Mouse (Mus musculus): ENCODE results near the gene C77080. TPM values are rescaled to one million over a fixed set of nuclear protein-coding genes. Genes with fewer than 3 reads are reported as not detected.

The C77080 gene
- polyA plus RNA-seq, 1 experiment from 2014 or later, result 8.2 TPM

DNA sequence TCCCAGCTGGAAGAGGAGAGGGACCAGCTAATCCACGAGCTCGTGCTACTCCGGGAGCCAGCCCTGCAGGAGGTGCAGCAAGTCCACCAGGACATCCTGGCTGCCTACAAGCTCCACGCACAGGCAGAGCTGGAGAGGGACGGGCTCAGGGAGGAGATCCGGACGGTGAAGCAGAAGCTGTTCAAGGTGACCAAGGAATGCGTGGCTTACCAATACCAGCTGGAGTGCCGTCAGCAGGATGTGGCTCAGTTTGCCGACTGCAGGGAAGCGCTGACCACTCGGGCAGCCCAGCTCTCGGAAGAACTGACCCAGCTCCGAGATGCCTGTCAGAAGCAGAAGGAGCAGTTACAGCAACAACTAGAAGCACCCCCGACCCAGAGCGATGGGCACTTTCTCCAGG is 32.5 kb upstream of the C77080 start:
- 31% methylated on average over 16 of the region's 16 CpGs for whole genome bisulfite sequencing
- H3K36me3 ChIP-seq (ENCODE audit: control insufficient read depth, insufficient read depth, low read length), result no peaks in the 10 kb centered on the region
- H3K27ac ChIP-seq (ENCODE audit: low read length), result no peak overlapping the region
- peak overlapping the region; percentile 38; the same call in 1 of the 2 replicates for H3K9ac ChIP-seq (ENCODE audit: low read length)
- 0 out of 2 replicates have a peak overlapping the region, but pooled peaks have one; percentile 17 for H3K4me2 ChIP-seq (ENCODE audit: low read depth, low read length)
- no peak overlapping the region for H3K4me3 ChIP-seq (replicated peaks; ENCODE audit: low read length)
- ATAC-seq (ENCODE audit: insufficient read depth, low FRiP score), result no peak
- peaks cover 6% of the 10 kb centered on the region for H3K4me1 ChIP-seq (ENCODE audit: control insufficient read depth, insufficient read depth, low read length)
- no peaks in the 10 kb centered on the region for H3K27me3 ChIP-seq (ENCODE audit: control insufficient read depth, insufficient read depth, low read length)
- no peaks in the 10 kb centered on the region for H3K9me3 ChIP-seq (replicated peaks; ENCODE audit: control insufficient read depth, low read length)

DNA sequence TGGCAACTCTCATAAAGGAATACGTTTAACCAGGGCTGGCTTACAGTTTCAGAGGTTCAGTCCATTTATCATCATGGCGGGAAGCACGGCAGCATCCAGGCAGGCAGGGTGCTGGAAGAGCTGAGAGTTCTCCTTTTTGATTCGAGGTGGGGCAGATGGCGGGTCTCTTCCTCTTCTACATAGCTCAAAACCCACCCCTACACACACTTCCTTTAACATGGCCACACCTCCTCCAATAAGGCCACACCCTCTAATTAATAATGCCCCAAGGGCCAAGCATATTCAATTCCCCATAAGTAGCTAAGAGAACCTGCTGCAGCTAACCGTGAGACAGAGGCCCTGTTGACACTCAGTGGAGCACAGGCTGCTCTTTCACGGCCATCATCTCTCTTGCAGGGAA is 31.6 kb upstream of the C77080 start:
- Histone ChIP-seq H3K4me1 (ENCODE audit: control insufficient read depth, insufficient read depth, low read length) (peaks cover under 1% of the 10 kb centered on the region; the same call in 1 of the 2 replicates), H3K27ac (ENCODE audit: low read length) (no peak overlapping the region), H3K4me2 (ENCODE audit: low read depth, low read length) (no peak overlapping the region), H3K9ac (ENCODE audit: low read length) (no peak overlapping the region), H3K4me3 (replicated peaks; ENCODE audit: low read length) (no peak overlapping the region), H3K36me3 (ENCODE audit: control insufficient read depth, insufficient read depth, low read length) (no peaks in the 10 kb centered on the region), H3K9me3 (replicated peaks; ENCODE audit: control insufficient read depth, low read length) (no peaks in the 10 kb centered on the region), H3K27me3 (ENCODE audit: control insufficient read depth, insufficient read depth, low read length) (no peaks in the 10 kb centered on the region)
- 66% methylated on average over 7 of the region's 7 CpGs for WGBS
- no peak for ATAC-seq (ENCODE audit: insufficient read depth, low FRiP score)

DNA sequence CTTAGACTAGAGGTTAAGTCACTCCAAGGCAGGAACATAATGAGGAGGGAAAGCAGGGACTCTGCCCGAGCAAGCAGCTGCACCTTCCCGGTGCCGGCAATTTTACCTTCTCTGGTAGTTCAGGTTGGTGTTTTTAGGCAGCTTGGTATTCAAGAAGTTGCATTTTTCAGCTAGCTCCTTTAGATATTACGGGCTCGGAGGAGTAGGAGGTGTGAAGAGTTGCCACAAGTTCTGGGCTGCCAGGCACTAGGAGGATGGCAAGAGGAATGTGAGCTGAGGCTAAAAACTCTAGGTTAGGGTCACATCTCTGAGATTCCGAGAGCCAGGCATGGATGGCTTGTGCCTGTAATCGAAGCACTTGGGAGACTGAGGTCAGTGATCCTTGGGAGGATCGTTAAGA is 28.5 kb upstream of the C77080 start:
- Histone ChIP-seq H3K4me2 (ENCODE audit: low read depth, low read length) (no peak overlapping the region), H3K27ac (ENCODE audit: low read length) (no peak overlapping the region), H3K9me3 (replicated peaks; ENCODE audit: control insufficient read depth, low read length) (no peaks in the 10 kb centered on the region), H3K4me1 (ENCODE audit: control insufficient read depth, insufficient read depth, low read length) (peaks cover 10% of the 10 kb centered on the region; the same call in 1 of the 2 replicates), H3K36me3 (ENCODE audit: control insufficient read depth, insufficient read depth, low read length) (no peaks in the 10 kb centered on the region), H3K4me3 (replicated peaks; ENCODE audit: low read length) (no peak overlapping the region), H3K27me3 (ENCODE audit: control insufficient read depth, insufficient read depth, low read length) (0 out of 2 replicates have a peak, but pooled peaks cover 3% of the 10 kb centered on the region), H3K9ac (ENCODE audit: low read length) (no peak overlapping the region)
- 88% methylated on average over 8 of the region's 8 CpGs for WGBS
- ATAC-seq (ENCODE audit: insufficient read depth, low FRiP score), result no peak

DNA sequence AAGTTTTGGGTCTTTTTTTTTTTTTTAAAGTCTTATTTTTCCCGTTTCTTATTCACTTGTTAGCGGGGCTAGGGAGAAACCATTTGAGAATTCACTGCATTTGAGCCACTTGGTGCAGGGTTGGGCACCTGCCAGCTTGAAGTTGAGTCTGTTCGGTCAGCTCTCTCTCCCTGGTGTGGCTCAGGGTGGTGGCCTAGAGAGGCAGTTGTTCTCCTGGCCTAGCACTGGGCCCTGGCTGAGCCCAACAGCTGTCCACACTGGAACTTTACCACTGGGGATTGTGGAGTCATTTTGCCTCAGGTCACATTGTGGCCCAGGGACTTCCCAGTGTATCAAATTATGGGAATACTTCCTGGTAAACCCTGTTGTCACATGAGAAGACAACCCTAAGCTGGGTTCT is 26.9 kb upstream of the C77080 start:
- no peaks in the 10 kb centered on the region for H3K9me3 ChIP-seq (replicated peaks; ENCODE audit: control insufficient read depth, low read length)
- H3K36me3 ChIP-seq (ENCODE audit: control insufficient read depth, insufficient read depth, low read length), result no peaks in the 10 kb centered on the region
- no peak for ATAC-seq (ENCODE audit: insufficient read depth, low FRiP score)
- H3K27ac ChIP-seq (ENCODE audit: low read length), result no peak overlapping the region
- WGBS, result 37% methylated on average over 3 of the region's 3 CpGs
- no peak overlapping the region for H3K9ac ChIP-seq (ENCODE audit: low read length)
- peaks cover 10% of the 10 kb centered on the region; the same call in 1 of the 2 replicates for H3K4me1 ChIP-seq (ENCODE audit: control insufficient read depth, insufficient read depth, low read length)
- H3K27me3 ChIP-seq (ENCODE audit: control insufficient read depth, insufficient read depth, low read length), result 0 out of 2 replicates have a peak, but pooled peaks cover 3% of the 10 kb centered on the region
- peak overlapping the region; percentile 98 for H3K4me2 ChIP-seq (ENCODE audit: low read depth, low read length)
- H3K4me3 ChIP-seq (replicated peaks; ENCODE audit: low read length), result peak overlapping the region; percentile 53

DNA sequence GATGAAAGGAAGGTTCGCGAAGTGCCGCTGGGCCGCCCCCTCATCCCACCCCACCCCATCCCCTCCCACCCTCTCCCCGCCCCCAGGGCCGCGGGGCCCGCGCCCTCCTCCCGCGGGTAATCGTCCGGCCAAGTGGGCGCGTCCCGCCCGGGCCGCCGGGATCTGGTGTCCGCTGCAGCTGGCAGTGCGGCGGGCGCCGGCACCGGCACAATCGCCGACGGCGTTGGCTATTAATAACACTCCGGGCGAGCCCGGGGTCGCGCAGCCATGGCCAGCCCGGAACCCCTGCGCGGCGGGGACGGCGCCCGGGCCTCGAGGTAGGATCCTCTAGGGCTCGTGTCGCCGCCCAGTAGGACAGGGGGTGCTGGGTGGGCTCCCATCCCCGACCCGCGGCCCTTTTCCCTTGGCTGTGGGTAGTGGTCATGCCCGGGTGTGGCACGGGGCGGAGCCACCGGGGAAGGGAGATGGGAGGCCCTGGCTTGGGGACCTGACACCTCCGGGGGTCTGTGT is 26.3 kb upstream of the C77080 start, which contains the start of gene Sync:
TSS of gene Sync (plus strand) at position 146 of the 510 bp plus-strand sequence.
- Histone ChIP-seq H3K4me2 (ENCODE audit: low read depth, low read length) (peak within 1 kb of the TSS; percentile 98), H3K4me1 (ENCODE audit: control insufficient read depth, insufficient read depth, low read length) (peaks cover 10% of the 10 kb centered on the region; the same call in 1 of the 2 replicates), H3K27me3 (ENCODE audit: control insufficient read depth, insufficient read depth, low read length) (0 out of 2 replicates have a peak, but pooled peaks cover 3% of the 10 kb centered on the region), H3K4me3 (replicated peaks; ENCODE audit: low read length) (peak within 1 kb of the TSS; percentile 53), H3K9me3 (replicated peaks; ENCODE audit: control insufficient read depth, low read length) (no peaks in the 10 kb centered on the region), H3K27ac (ENCODE audit: low read length) (no peak within 1 kb of the TSS), H3K36me3 (ENCODE audit: control insufficient read depth, insufficient read depth, low read length) (no peaks in the 10 kb centered on the region), H3K9ac (ENCODE audit: low read length) (peak within 1 kb of the TSS; percentile 73)
- ATAC-seq (ENCODE audit: insufficient read depth, low FRiP score), result peak; percentile 54; the same call in 1 of the 2 replicates
- WGBS, result 0% methylated on average over 48 of the region's 53 CpGs

DNA sequence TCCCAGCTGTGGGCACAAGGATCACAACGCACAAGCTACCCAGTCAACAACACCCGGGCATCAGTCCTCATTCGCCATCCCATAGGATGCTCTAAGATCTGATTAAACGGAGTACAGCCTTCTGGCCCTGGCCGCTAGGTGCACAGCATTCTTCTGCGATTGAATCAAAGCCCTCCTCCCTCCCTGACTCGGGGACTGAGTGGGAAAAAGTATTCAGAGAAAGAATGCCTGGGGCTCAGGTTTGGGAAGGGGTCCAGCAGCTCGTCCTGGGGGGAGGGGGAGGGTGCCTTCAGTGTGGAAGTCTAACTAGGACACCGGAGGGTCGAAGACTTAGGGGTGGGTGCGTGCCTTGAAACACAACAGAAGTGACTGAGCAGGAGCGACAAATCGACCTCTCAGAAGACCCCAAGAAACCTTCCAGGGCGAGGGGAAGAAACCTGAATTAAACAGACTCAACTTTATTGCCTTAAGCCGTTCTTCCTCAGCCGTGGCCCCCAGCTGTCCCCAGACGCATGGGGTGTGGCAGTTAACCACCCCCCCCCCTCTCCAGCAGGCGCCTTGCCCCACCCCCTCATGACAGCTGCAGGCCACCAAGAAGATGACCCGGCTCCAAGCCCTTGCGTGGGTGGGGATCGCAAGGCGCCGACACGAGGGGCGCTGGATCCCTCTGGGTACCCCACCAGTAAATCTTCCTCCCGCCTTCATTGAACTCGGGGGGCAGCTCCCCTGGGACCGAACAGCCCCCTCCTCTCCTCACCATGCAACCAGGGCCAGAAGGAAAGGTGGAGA is 25.7 kb upstream of the C77080 start:
- Histone ChIP-seq H3K9me3 (replicated peaks; ENCODE audit: control insufficient read depth, low read length) (no peaks in the 10 kb centered on the region), H3K4me3 (replicated peaks; ENCODE audit: low read length) (peak overlapping the region; percentile 53), H3K36me3 (ENCODE audit: control insufficient read depth, insufficient read depth, low read length) (no peaks in the 10 kb centered on the region), H3K4me1 (ENCODE audit: control insufficient read depth, insufficient read depth, low read length) (peaks cover 10% of the 10 kb centered on the region; the same call in 1 of the 2 replicates), H3K27ac (ENCODE audit: low read length) (no peak overlapping the region), H3K9ac (ENCODE audit: low read length) (peak overlapping the region; percentile 73), H3K27me3 (ENCODE audit: control insufficient read depth, insufficient read depth, low read length) (0 out of 2 replicates have a peak, but pooled peaks cover 3% of the 10 kb centered on the region), H3K4me2 (ENCODE audit: low read depth, low read length) (peak overlapping the region; percentile 98)
- peak; percentile 55 for ATAC-seq (ENCODE audit: insufficient read depth, low FRiP score)
- WGBS, result 2% methylated on average over 28 of the region's 28 CpGs

DNA sequence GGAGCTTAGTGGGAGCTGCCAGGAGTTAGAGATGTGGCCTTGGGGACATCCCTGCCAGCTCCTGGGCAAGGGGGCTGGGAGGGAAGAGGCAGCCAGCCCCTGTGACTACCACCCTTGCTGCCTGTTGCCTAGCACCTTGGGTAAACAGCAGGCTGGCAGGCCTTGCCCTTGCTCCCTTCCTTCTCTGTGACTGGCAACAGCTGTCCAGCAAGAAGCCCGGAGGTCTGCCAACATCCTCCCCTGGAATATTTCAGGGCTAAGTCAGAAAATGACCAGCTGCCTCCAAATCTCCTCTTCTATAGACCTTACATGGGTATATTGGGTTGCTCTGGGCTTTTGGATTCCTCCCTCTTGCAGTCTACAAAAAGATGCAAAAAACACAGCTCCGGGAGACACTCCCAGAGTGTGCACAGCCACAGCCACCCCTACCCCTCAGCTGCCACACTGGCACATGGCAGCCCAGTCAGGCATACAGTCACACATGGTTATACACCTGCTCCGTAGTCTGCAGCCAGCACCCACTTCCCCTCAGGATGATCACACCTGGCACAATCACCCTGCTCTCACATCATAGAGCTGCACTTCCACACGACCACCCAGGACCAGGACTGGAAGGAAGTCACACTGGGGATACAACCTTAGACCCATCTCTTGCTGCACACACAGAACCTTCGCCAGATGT is 24.9 kb upstream of the C77080 start:
- Histone ChIP-seq H3K27ac (ENCODE audit: low read length) (no peak overlapping the region), H3K4me1 (ENCODE audit: control insufficient read depth, insufficient read depth, low read length) (peaks cover 10% of the 10 kb centered on the region; the same call in 1 of the 2 replicates), H3K9ac (ENCODE audit: low read length) (peak overlapping the region; percentile 73; the same call in 1 of the 2 replicates), H3K4me3 (replicated peaks; ENCODE audit: low read length) (peak overlapping the region; percentile 53), H3K4me2 (ENCODE audit: low read depth, low read length) (peak overlapping the region; percentile 98), H3K27me3 (ENCODE audit: control insufficient read depth, insufficient read depth, low read length) (0 out of 2 replicates have a peak, but pooled peaks cover 3% of the 10 kb centered on the region), H3K36me3 (ENCODE audit: control insufficient read depth, insufficient read depth, low read length) (no peaks in the 10 kb centered on the region), H3K9me3 (replicated peaks; ENCODE audit: control insufficient read depth, low read length) (no peaks in the 10 kb centered on the region)
- WGBS, result 49% methylated on average over 5 of the region's 5 CpGs
- peak; percentile 28 for ATAC-seq (ENCODE audit: insufficient read depth, low FRiP score)

DNA sequence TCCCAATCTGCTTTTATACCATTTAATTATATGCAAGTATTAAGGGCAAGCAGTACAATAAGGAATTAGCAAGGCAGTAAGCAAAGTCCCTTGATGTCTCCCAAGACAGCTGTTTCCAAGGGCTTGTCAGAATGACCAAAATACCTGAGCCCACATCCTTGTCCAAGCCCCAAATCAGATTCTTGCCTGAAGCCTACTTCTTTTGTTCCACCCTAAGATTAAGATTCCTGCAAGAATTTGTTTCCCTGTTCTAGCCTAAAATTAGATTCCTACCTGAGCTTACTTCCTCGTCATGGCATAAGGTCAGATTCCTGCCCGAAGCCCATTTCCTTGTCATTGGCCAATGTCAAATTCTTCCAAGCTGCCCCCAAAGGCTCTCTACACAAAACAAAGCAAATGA is 23.5 kb upstream of the C77080 start:
- Histone ChIP-seq H3K36me3 (ENCODE audit: control insufficient read depth, insufficient read depth, low read length) (no peaks in the 10 kb centered on the region), H3K9ac (ENCODE audit: low read length) (no peak overlapping the region), H3K27me3 (ENCODE audit: control insufficient read depth, insufficient read depth, low read length) (0 out of 2 replicates have a peak, but pooled peaks cover 3% of the 10 kb centered on the region), H3K9me3 (replicated peaks; ENCODE audit: control insufficient read depth, low read length) (no peaks in the 10 kb centered on the region), H3K4me1 (ENCODE audit: control insufficient read depth, insufficient read depth, low read length) (peaks cover 10% of the 10 kb centered on the region; the same call in 1 of the 2 replicates), H3K4me2 (ENCODE audit: low read depth, low read length) (no peak overlapping the region), H3K27ac (ENCODE audit: low read length) (no peak overlapping the region), H3K4me3 (replicated peaks; ENCODE audit: low read length) (no peak overlapping the region)
- 84% methylated on average over 2 of the region's 2 CpGs for WGBS
- ATAC-seq (ENCODE audit: insufficient read depth, low FRiP score), result no peak

Data from stomach, embryonic 16.5 days (tissue).